In genomic region chr13:81761566-81762186, GRCm38 (mm10) we compare ENCODE assay signal across 7 mouse cellular contexts. TPM values are rescaled to one million over a fixed set of nuclear protein-coding genes. Genes with fewer than 3 reads are reported as not detected.
DNase-seq lines count a peak whose midpoint lies in the region; ATAC-seq and TF ChIP-seq lines count a peak whose summit lies in the region.

No protein-coding gene starts in this region.

- peak; percentile 38; the same call in 1 of the 2 replicates for TF ChIP-seq CTCF in cerebellum, adult 2 months (IDR thresholded peaks at IDR 0.05; ENCODE audit: borderline replicate concordance, insufficient read depth, low read depth, low read length)

- no peak overlapping the region for H3K4me3 ChIP-seq in cerebellum, adult 2 months (replicated peaks; ENCODE audit: insufficient read depth, low read depth, low read length)
- no peak overlapping the region for H3K4me3 ChIP-seq in kidney, embryonic 14.5 days (ENCODE audit: low read length)

- 30% methylated on average over 14 of the region's 14 CpGs for WGBS in cerebellum, adult 2 months
- WGBS in kidney, embryonic 14.5 days, result 32% methylated on average over 14 of the region's 14 CpGs

- ATAC-seq in CD4-positive, CD25-positive, alpha-beta regulatory T cell, adult 4 months, result peak; percentile 84
- peak; percentile 75; the same call in 1 of the 2 replicates for ATAC-seq in kidney, embryonic 14.5 days (ENCODE audit: low FRiP score, low TSS enrichment)

- no peak overlapping the region for H3K27ac ChIP-seq in cerebellum, adult 2 months (ENCODE audit: insufficient read depth, low read length)
- no peak overlapping the region for H3K27ac ChIP-seq in kidney, embryonic 14.5 days (ENCODE audit: low read depth, low read length)

- H3K27me3 ChIP-seq in cerebellum, adult 2 months (ENCODE audit: control insufficient read depth, insufficient read depth, low read length), result no peaks in the 10 kb centered on the region
- H3K27me3 ChIP-seq in kidney, embryonic 14.5 days (ENCODE audit: control insufficient read depth, insufficient read depth, low read length), result no peaks in the 10 kb centered on the region

- no peaks in the 10 kb centered on the region for H3K9me3 ChIP-seq in kidney, embryonic 14.5 days (ENCODE audit: control insufficient read depth, low read length)

- no peak overlapping the region for H3K9ac ChIP-seq in kidney, embryonic 14.5 days (ENCODE audit: low read depth, low read length)

- no peak for TF ChIP-seq POLR2A in cerebellum, adult 2 months (IDR thresholded peaks at IDR 0.05; ENCODE audit: borderline replicate concordance, insufficient read depth, low read length)

- H3K4me2 ChIP-seq in kidney, embryonic 14.5 days (replicated peaks; ENCODE audit: low read depth, low read length), result no peak overlapping the region

- H3K4me1 ChIP-seq in cerebellum, adult 2 months (ENCODE audit: control insufficient read depth, insufficient read depth, low read length), result no peaks in the 10 kb centered on the region
- H3K4me1 ChIP-seq in kidney, embryonic 14.5 days (ENCODE audit: control insufficient read depth, insufficient read depth, low read length), result no peaks in the 10 kb centered on the region

- peak; percentile 55 for DNase-seq in A20 (ENCODE audit: low read depth, low spot score)
- peak; percentile 26 to 55 for DNase-seq in cerebellum, adult 2 months
- peak; percentile 53 for DNase-seq in forelimb bud, embryonic 11.5 days (ENCODE audit: low read depth, low spot score)
- DNase-seq in lung, postnatal 14 days, result peak; percentile 37
- peak; percentile 76 for DNase-seq in retina, postnatal 1 day

- no peaks in the 10 kb centered on the region for H3K36me3 ChIP-seq in kidney, embryonic 14.5 days (ENCODE audit: control insufficient read depth, insufficient read depth, low read length)

RNA-seq across cellular contexts. Expression of gene Cetn3, which starts 21.2 kb away (rescaled TPM):
- polyA plus RNA-seq in CD4-positive, CD25-positive, alpha-beta regulatory T cell, adult 4 months (2017; shearing (Covaris generic)), result 100 to 1,000 TPM; 178 to 181 TPM
- polyA plus RNA-seq in cerebellum, adult 2 months (2012; rRNA removed), result 134 and 142 TPM in 2 replicates
- 275 and 385 TPM in 2 replicates for polyA plus RNA-seq in kidney, embryonic 14.5 days (2014; fragmentation: Nextera tagmentation; extraction: Ambion mirVana)

RNA-seq across cellular contexts. Expression of gene Mblac2, which starts 50.5 kb away (rescaled TPM):
- 10 to 100 TPM in 1 of 2 experiments, 1 to 10 TPM in 1; 9.6 to 14.8 TPM for polyA plus RNA-seq in CD4-positive, CD25-positive, alpha-beta regulatory T cell, adult 4 months (2017; shearing (Covaris generic))
- polyA plus RNA-seq in cerebellum, adult 2 months (2012; rRNA removed), result 20.8 and 21.6 TPM in 2 replicates
- polyA plus RNA-seq in kidney, embryonic 14.5 days (2014; fragmentation: Nextera tagmentation; extraction: Ambion mirVana), result 5.1 and 7.1 TPM in 2 replicates

RNA-seq across cellular contexts. Expression of gene Polr3g, which starts 50.9 kb away (rescaled TPM):
- 1 to 10 TPM; 6.8 to 8.4 TPM for polyA plus RNA-seq in CD4-positive, CD25-positive, alpha-beta regulatory T cell, adult 4 months (2017; shearing (Covaris generic))
- 4.8 and 5.2 TPM in 2 replicates for polyA plus RNA-seq in cerebellum, adult 2 months (2012; rRNA removed)
- polyA plus RNA-seq in kidney, embryonic 14.5 days (2014; fragmentation: Nextera tagmentation; extraction: Ambion mirVana), result 14.4 and 15.0 TPM in 2 replicates
